Mouse (Mus musculus): ENCODE measurements at regions not wholly inside any gene's neighbourhood (a gene's known extent, or its start where the extent isn't known, plus 50 kb on each side); places are given as distances from the start of the nearest gene placed in this dataset.
A peak's percentile ranks its signal among the peaks of the same experiment; 100 is the strongest.

DNA sequence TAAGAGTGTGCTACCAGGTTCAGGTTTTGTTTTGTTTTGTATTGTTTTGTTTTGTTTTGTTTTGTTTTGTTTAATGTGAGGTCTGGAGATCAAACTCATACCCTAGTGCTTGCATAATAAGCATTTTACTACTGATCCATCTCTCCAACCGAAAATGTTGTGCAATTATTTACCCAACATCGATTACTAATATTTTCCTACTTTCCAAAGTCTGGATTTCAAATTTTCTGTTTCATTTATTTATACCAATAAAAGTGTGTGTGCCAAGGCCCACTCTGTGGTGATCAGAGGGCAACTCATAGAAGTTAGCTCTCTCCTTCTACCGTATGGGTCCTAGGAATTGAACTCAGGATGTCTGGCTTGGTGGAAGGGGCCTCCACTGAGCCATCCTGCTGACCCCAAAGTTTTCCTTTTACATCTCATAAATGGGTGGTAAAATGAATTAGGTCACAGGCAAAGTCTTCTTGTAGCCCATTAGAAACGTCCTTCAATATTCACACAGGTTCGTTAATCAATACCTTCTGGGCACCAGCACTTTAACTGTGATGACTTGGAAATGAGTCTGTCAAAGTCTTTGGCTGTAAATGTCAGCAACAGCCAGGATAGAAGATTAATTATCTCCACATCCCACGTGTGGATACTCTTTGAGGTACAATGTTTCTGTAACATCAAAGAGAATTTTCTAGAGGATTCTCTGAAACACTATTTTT lies 158.9 kb upstream of the Mgat5 start:
- H3K4me2 ChIP-seq (replicated peaks; ENCODE audit: low read depth): no peak overlapping the region
- H3K4me3 ChIP-seq (ENCODE audit: low read depth, low read length): no peak overlapping the region
- H3K4me1 ChIP-seq (replicated peaks; ENCODE audit: control insufficient read depth, insufficient read depth, low read length): no peaks in the 10 kb centered on the region
- H3K27me3 ChIP-seq (replicated peaks; ENCODE audit: control insufficient read depth, insufficient read depth, low read length): no peaks in the 10 kb centered on the region
- no peak for ATAC-seq
- H3K36me3 ChIP-seq (ENCODE audit: control insufficient read depth, insufficient read depth): no peaks in the 10 kb centered on the region
- H3K9ac ChIP-seq (ENCODE audit: low read depth, low read length): no peak overlapping the region
- 65% methylated on average over 6 of the region's 6 CpGs for WGBS
- TF ChIP-seq CTCF (IDR thresholded peaks at IDR 0.05; ENCODE audit: low read depth): no peak
- H3K27ac ChIP-seq (ENCODE audit: low read depth, low read length): no peak overlapping the region
- no peaks in the 10 kb centered on the region for H3K9me3 ChIP-seq (ENCODE audit: control insufficient read depth)

DNA sequence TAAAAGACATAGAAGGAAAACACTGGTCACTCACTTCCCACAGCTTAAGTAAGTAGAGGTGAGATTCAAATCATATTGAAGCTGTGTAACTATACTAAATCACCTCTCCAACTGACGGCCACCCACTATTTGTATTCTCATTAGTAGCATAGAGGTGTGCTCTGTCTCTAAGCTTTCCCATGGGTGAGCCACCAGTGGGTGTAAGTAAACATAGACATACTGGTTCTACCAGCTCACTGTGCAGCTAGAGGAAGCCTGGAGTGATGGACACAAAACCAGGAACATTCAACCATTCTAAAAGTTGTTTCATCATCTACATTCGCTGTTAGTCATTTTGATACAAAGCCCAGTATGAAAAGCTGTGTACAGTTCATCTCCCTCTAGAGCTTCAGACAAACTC lies 170.1 kb upstream of the Mgat5 start:
- TF ChIP-seq CTCF (IDR thresholded peaks at IDR 0.05; ENCODE audit: low read depth): no peak
- Histone ChIP-seq H3K9ac (ENCODE audit: low read depth, low read length) (no peak overlapping the region), H3K9me3 (ENCODE audit: control insufficient read depth) (no peaks in the 10 kb centered on the region), H3K27ac (ENCODE audit: low read depth, low read length) (no peak overlapping the region), H3K4me2 (replicated peaks; ENCODE audit: low read depth) (no peak overlapping the region), H3K36me3 (ENCODE audit: control insufficient read depth, insufficient read depth) (no peaks in the 10 kb centered on the region), H3K4me3 (ENCODE audit: low read depth, low read length) (no peak overlapping the region), H3K4me1 (replicated peaks; ENCODE audit: control insufficient read depth, insufficient read depth, low read length) (no peaks in the 10 kb centered on the region), H3K27me3 (replicated peaks; ENCODE audit: control insufficient read depth, insufficient read depth, low read length) (no peaks in the 10 kb centered on the region)
- no peak for ATAC-seq
- WGBS: 86% methylated on average over 2 of the region's 2 CpGs

DNA sequence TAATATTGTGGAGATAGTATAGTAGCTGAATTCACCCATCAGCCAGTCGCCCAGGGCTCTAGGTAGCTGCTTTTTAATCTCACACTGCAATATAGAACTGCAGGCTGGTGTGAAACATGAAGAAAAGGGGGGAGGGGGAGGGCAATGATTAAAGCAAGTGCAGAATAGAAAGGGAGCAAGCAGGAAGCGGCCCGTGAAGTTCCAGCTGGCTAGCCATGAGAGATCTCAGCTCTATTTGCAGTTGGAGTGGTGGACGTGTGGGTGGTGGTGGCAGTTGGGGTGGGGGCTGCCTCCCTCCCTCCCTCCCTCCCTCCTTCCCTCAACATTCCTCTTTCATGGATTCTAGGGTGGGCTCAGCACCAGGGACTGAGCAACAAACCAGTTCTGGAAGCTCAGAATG lies 173.3 kb upstream of the Mgat5 start:
- no peak for ATAC-seq
- no peak overlapping the region for H3K4me3 ChIP-seq (ENCODE audit: low read depth, low read length)
- H3K9ac ChIP-seq (ENCODE audit: low read depth, low read length): no peak overlapping the region
- WGBS: 23% methylated on average over 4 of the region's 4 CpGs
- no peaks in the 10 kb centered on the region for H3K9me3 ChIP-seq (ENCODE audit: control insufficient read depth)
- no peak overlapping the region for H3K27ac ChIP-seq (ENCODE audit: low read depth, low read length)
- H3K36me3 ChIP-seq (ENCODE audit: control insufficient read depth, insufficient read depth): no peaks in the 10 kb centered on the region
- no peaks in the 10 kb centered on the region for H3K27me3 ChIP-seq (replicated peaks; ENCODE audit: control insufficient read depth, insufficient read depth, low read length)
- H3K4me1 ChIP-seq (replicated peaks; ENCODE audit: control insufficient read depth, insufficient read depth, low read length): no peaks in the 10 kb centered on the region
- H3K4me2 ChIP-seq (replicated peaks; ENCODE audit: low read depth): no peak overlapping the region
- no peak for TF ChIP-seq CTCF (IDR thresholded peaks at IDR 0.05; ENCODE audit: low read depth)

DNA sequence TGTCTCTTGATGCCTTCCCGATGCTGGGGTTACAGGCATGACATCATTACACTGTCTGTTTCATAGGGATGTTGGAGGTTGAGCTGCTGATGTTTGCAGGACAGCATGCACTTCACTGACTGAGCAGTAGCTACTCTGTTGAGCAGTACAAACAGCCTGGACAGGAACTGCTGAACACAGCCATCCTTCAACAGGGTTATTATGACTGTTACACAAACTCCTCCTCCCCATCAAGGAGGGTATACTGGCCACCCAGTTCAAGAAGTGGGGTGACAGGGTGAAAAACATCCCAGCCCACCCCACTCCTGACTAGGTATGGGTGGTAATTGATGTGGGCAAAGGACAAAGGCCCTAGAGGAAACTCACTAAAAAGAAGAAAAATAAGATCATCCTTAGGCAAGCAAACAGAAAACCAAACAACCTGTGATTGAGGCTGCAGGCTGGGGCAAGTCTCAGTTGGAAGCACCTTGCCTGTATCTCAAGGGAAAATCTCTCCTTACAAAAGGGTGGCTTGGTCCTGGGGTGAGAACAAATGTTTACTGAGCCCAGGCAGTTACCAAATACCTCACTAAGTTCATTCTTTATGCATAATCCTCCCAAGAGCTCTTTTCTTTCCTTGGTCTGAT lies 175.8 kb upstream of the Mgat5 start:
- no peaks in the 10 kb centered on the region for H3K4me1 ChIP-seq (replicated peaks; ENCODE audit: control insufficient read depth, insufficient read depth, low read length)
- H3K27me3 ChIP-seq (replicated peaks; ENCODE audit: control insufficient read depth, insufficient read depth, low read length): no peaks in the 10 kb centered on the region
- 70% methylated on average over 1 of the region's 1 CpGs for whole genome bisulfite sequencing
- TF ChIP-seq CTCF (IDR thresholded peaks at IDR 0.05; ENCODE audit: low read depth): no peak
- H3K4me3 ChIP-seq (ENCODE audit: low read depth, low read length): no peak overlapping the region
- no peak overlapping the region for H3K27ac ChIP-seq (ENCODE audit: low read depth, low read length)
- H3K36me3 ChIP-seq (ENCODE audit: control insufficient read depth, insufficient read depth): no peaks in the 10 kb centered on the region
- no peak overlapping the region for H3K4me2 ChIP-seq (replicated peaks; ENCODE audit: low read depth)
- H3K9ac ChIP-seq (ENCODE audit: low read depth, low read length): no peak overlapping the region
- no peak for ATAC-seq
- no peaks in the 10 kb centered on the region for H3K9me3 ChIP-seq (ENCODE audit: control insufficient read depth)

DNA sequence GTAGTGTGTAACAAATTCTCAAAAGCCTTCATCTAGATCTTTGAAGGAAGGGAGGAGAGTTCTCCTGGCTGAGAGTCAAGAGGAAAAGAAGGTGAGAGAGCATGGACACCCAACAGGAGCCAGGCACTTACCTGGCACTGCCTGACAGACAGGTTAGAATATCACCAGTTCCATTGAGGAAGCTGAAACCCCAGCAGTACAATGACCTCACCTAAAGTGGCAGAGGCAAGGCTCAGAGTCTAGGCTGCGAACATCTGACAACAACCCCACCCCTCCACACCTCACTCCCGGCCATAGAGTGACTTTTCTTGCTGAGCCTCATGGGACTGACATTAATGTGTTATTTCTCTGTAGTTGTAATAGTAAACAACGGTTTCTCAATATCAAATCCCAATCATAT lies 181.7 kb upstream of the Mgat5 start:
- WGBS: 59% methylated on average over 3 of the region's 3 CpGs
- Histone ChIP-seq H3K27ac (ENCODE audit: low read depth, low read length) (no peak overlapping the region), H3K4me1 (replicated peaks; ENCODE audit: control insufficient read depth, insufficient read depth, low read length) (no peaks in the 10 kb centered on the region), H3K36me3 (ENCODE audit: control insufficient read depth, insufficient read depth) (no peaks in the 10 kb centered on the region), H3K27me3 (replicated peaks; ENCODE audit: control insufficient read depth, insufficient read depth, low read length) (no peaks in the 10 kb centered on the region), H3K4me3 (ENCODE audit: low read depth, low read length) (no peak overlapping the region), H3K4me2 (replicated peaks; ENCODE audit: low read depth) (no peak overlapping the region), H3K9ac (ENCODE audit: low read depth, low read length) (no peak overlapping the region), H3K9me3 (ENCODE audit: control insufficient read depth) (no peaks in the 10 kb centered on the region)
- TF ChIP-seq CTCF (IDR thresholded peaks at IDR 0.05; ENCODE audit: low read depth): no peak
- ATAC-seq: peak; percentile 51; the same call in 1 of the 2 replicates

DNA sequence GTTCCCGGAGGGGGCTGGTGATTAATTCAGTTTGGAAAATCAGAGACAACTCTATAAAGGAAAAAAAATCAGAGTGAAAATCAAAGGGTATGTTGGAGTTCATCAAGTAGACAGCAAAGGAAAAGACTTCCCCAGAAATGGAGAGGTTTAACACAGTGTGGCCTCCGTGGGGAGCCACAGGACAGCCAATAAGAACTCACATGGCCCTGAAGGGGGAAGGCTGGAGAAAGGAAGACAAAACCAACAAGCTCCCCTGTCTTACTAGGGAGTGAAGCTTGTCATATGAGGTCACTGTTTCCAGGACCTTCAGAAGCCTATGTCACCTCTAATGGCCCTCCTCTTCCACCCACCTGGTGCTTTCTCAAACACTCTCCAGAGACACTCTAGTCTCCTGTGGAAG lies 187.1 kb upstream of the Nckap5 start:
- ATAC-seq: no peak
- Histone ChIP-seq H3K4me2 (replicated peaks; ENCODE audit: low read depth) (no peak overlapping the region), H3K4me1 (replicated peaks; ENCODE audit: control insufficient read depth, insufficient read depth, low read length) (no peaks in the 10 kb centered on the region), H3K9me3 (ENCODE audit: control insufficient read depth) (no peaks in the 10 kb centered on the region), H3K27ac (ENCODE audit: low read depth, low read length) (no peak overlapping the region), H3K4me3 (ENCODE audit: low read depth, low read length) (no peak overlapping the region), H3K27me3 (replicated peaks; ENCODE audit: control insufficient read depth, insufficient read depth, low read length) (no peaks in the 10 kb centered on the region), H3K9ac (ENCODE audit: low read depth, low read length) (no peak overlapping the region), H3K36me3 (ENCODE audit: control insufficient read depth, insufficient read depth) (no peaks in the 10 kb centered on the region)
- WGBS: 68% methylated on average over 2 of the region's 2 CpGs
- peak; percentile 56 for TF ChIP-seq CTCF (IDR thresholded peaks at IDR 0.05; ENCODE audit: low read depth)

All from intestine, postnatal 0 days (tissue).